Mouse (Mus musculus) neural tube, embryonic 15.5 days (tissue): ENCODE measurements around the gene Wfikkn2. TPM values are rescaled to one million over a fixed set of nuclear protein-coding genes. Genes with fewer than 3 reads are reported as not detected.

Source experiments
- ATAC-seq: fragments of 200-750 bp; cut with Nextera tagmentation; 2 replicates; pipeline ENCODE4 v1.8.0; 2017; ENCODE audit warnings: mild to moderate bottlenecking, moderate TSS enrichment, moderate library complexity; ENCODE audit not compliant: low FRiP score
- H3K27ac ChIP-seq: fragments of 300-500 bp; sonication (generic); replicated peaks from 2 replicates; pipeline ENCODE4 v1.5.1; 2015; ENCODE audit warnings: mild to moderate bottlenecking, inconsistent platforms
- H3K27me3 ChIP-seq: fragments of 300-500 bp; sonication (generic); replicated peaks from 2 replicates; pipeline ENCODE4 v1.6.1; 2015; ENCODE audit warnings: inconsistent platforms
- H3K36me3 ChIP-seq: fragments of 300-500 bp; sonication (generic); 2 replicates; pipeline ENCODE4 v1.6.1; 2015; ENCODE audit warnings: inconsistent platforms
- H3K4me1 ChIP-seq: fragments of 300-500 bp; sonication (generic); 2 replicates; pipeline ENCODE4 v1.6.1; 2015; ENCODE audit warnings: inconsistent platforms
- H3K4me2 ChIP-seq: fragments of 300-500 bp; sonication (generic); 2 replicates; pipeline ENCODE4 v1.6.1; 2015; ENCODE audit warnings: inconsistent platforms, mild to moderate bottlenecking, moderate library complexity
- H3K4me3 ChIP-seq: fragments of 300-500 bp; sonication (generic); replicated peaks from 2 replicates; pipeline ENCODE4 v1.5.1; 2015; ENCODE audit warnings: mild to moderate bottlenecking, inconsistent platforms
- H3K9ac ChIP-seq: fragments of 300-500 bp; sonication (generic); replicated peaks from 2 replicates; pipeline ENCODE4 v1.6.1; 2015; ENCODE audit warnings: mild to moderate bottlenecking, inconsistent platforms
- H3K9me3 ChIP-seq: fragments of 300-500 bp; sonication (generic); replicated peaks from 2 replicates; pipeline ENCODE4 v1.6.1; 2016; ENCODE audit warnings: inconsistent platforms
- WGBS: fragments of 180-500 bp; shearing (Covaris S2); methylation state at CpG from one replicate; pipeline ENCODE4 v1.1.7; 2015; ENCODE audit warnings: mixed read lengths; 5-methylcytosine and 5-hydroxymethylcytosine counted together
- polyA plus RNA-seq: library from polyadenylated mRNA; unstranded; fragments of >200 nt; fragmentation: Nextera tagmentation; extraction: Ambion mirVana; gene quantifications from 2 replicates; pipeline ENCODE4 v1.2.1, GENCODE M21; 2015

Gene Wfikkn2
- 3.2 and 5.5 TPM in 2 replicates for polyA plus RNA-seq

- 46% methylated on average over 17 of the region's 17 CpGs for WGBS
- no peak within 1 kb of the TSS for H3K9ac ChIP-seq
Measured at GRCm38 (mm10) chr11:94245955-94246788, at the start of gene Wfikkn2. Gene Wfikkn2, minus strand, starts transcription at chr11:94246005.

DNA sequence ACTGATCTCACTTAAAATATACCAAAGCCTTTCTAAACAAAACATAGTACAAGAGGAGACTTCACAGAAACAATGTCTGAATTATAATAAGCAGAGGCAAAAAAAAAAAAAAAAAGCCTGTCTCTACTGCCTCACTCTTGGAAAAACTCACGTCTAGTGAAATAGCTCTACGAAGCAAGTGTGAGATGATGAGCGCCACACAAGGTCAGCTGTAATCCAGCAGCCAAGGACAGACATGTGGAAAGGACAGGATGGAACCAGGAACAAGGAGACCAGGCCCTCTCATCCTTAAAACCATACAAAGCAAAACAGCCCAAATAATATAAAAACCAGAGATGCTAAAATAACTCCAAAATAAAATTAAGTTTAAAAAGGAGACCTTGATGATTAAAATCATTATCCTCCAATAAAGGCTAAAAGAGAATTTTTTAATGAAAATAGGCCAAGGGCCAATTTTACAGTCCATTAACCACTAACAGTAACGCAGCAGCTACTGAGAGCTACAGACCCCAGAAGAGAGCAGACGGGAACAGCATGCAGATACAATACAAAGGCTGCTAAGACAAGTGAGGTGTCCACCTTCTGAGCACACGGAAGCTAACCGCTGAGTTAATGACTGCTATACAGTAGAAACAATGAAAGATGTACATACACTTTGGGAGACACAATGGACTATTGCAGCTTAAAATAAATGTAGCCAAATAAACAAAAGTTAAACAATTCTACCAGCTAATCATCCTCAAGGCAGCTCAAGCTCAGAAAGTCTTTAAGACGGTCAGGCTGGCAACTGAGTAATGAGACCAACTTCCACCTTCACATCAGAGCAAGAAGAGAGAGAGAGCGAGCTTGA is 49.4 kb upstream of the Wfikkn2 start:
- no peak for ATAC-seq
- Histone ChIP-seq H3K27me3 (no peaks in the 10 kb centered on the region), H3K4me2 (no peak overlapping the region), H3K36me3 (peaks cover 84% of the 10 kb centered on the region), H3K9me3 (no peaks in the 10 kb centered on the region), H3K4me1 (no peaks in the 10 kb centered on the region), H3K4me3 (no peak overlapping the region), H3K9ac (no peak overlapping the region), H3K27ac (peak overlapping the region; percentile 10; the same call in 1 of the 2 replicates)
- 43% methylated on average over 9 of the region's 9 CpGs for WGBS

More at GRCm38 (mm10) chr11:94245955-94246788, at the start of gene Wfikkn2:
- Histone ChIP-seq H3K27ac (peak within 1 kb of the TSS; percentile 48; the same call in 1 of the 2 replicates), H3K4me1 (peaks cover 34% of the 10 kb centered on the region), H3K27me3 (0 out of 2 replicates have a peak, but pooled peaks cover 9% of the 10 kb centered on the region), H3K4me2 (no peak within 1 kb of the TSS), H3K4me3 (no peak within 1 kb of the TSS), H3K36me3 (no peaks in the 10 kb centered on the region), H3K9me3 (no peaks in the 10 kb centered on the region)
- ATAC-seq, result no peak

- Histone ChIP-seq H3K4me3 (no peak overlapping the region), H3K4me2 (no peak overlapping the region), H3K27me3 (no peaks in the 10 kb centered on the region), H3K4me1 (no peaks in the 10 kb centered on the region), H3K9me3 (no peaks in the 10 kb centered on the region), H3K27ac (no peak overlapping the region), H3K9ac (no peak overlapping the region), H3K36me3 (peaks cover 79% of the 10 kb centered on the region)
- no peak for ATAC-seq
- WGBS, result 95% methylated on average over 10 of the region's 10 CpGs
Measured at GRCm38 (mm10) chr11:94290062-94290740, 44.4 kb upstream of the Wfikkn2 start.

GRCm38 (mm10) chr11:94287105-94287504 is 41.3 kb upstream of the Wfikkn2 start:
- H3K27ac ChIP-seq, result no peak overlapping the region
- no peak overlapping the region for H3K9ac ChIP-seq
- WGBS, result 94% methylated on average over 5 of the region's 5 CpGs
- H3K4me3 ChIP-seq, result no peak overlapping the region
- no peaks in the 10 kb centered on the region for H3K27me3 ChIP-seq
- H3K4me1 ChIP-seq, result no peaks in the 10 kb centered on the region
- no peak for ATAC-seq
- no peaks in the 10 kb centered on the region for H3K9me3 ChIP-seq
- H3K4me2 ChIP-seq, result no peak overlapping the region
- peaks cover 65% of the 10 kb centered on the region for H3K36me3 ChIP-seq

DNA sequence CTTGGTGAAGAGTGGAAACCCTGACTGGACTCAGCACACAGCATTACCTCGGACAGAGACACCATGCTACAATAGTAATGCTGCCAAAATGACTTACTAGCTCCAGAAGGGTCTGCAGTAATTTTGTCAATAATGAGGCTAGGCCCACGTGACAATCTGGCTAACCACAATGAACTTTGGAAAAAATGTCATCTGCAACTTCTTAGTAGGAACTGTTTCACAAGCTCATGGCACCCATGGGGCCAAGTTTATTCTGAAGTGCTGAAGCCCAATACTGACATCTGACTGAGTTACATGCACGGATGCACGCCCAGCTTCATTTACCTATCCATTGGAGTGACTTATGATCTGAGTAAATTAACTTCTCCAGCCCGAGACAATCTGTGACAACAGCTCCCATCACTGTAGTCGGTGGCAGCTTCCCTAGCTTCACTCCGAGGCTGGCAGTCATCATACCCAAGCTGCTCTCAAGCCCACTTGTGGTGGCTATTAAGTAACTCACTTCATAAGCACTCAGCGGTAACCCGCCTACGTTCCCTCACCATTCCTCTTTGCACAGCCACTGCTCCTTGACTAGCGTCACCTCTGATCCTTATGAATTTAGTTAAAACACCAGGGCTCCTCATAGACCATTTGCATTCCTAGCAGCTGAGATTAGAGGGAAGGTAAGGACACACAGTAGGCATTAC is 40.2 kb upstream of the Wfikkn2 start:
- no peak for ATAC-seq
- no peak overlapping the region for H3K9ac ChIP-seq

GRCm38 (mm10) chr11:94283536-94284099 is 37.8 kb upstream of the Wfikkn2 start:
- Histone ChIP-seq H3K4me3 (no peak overlapping the region), H3K27me3 (no peaks in the 10 kb centered on the region), H3K27ac (no peak overlapping the region), H3K4me1 (no peaks in the 10 kb centered on the region), H3K9ac (no peak overlapping the region), H3K9me3 (no peaks in the 10 kb centered on the region), H3K4me2 (no peak overlapping the region), H3K36me3 (peaks cover 39% of the 10 kb centered on the region)
- no peak for ATAC-seq
- WGBS, result 90% methylated on average over 6 of the region's 6 CpGs

More for the DNA sequence above, 40.2 kb upstream of the Wfikkn2 start:
- Histone ChIP-seq H3K27me3 (no peaks in the 10 kb centered on the region), H3K4me1 (no peaks in the 10 kb centered on the region), H3K9me3 (no peaks in the 10 kb centered on the region), H3K36me3 (peaks cover 57% of the 10 kb centered on the region), H3K27ac (no peak overlapping the region), H3K4me3 (no peak overlapping the region), H3K4me2 (no peak overlapping the region)
- WGBS, result 83% methylated on average over 11 of the region's 11 CpGs

GRCm38 (mm10) chr11:94282291-94282690 is 36.5 kb upstream of the Wfikkn2 start:
- H3K4me2 ChIP-seq, result no peak overlapping the region
- H3K27me3 ChIP-seq, result no peaks in the 10 kb centered on the region
- ATAC-seq, result no peak
- H3K4me1 ChIP-seq, result peaks cover 3% of the 10 kb centered on the region; the same call in 1 of the 2 replicates
- no peak overlapping the region for H3K4me3 ChIP-seq
- H3K9ac ChIP-seq, result no peak overlapping the region
- H3K36me3 ChIP-seq, result peaks cover 30% of the 10 kb centered on the region
- WGBS, result 62% methylated on average over 5 of the region's 5 CpGs
- no peaks in the 10 kb centered on the region for H3K9me3 ChIP-seq
- no peak overlapping the region; the same call in 1 of the 2 replicates for H3K27ac ChIP-seq

DNA sequence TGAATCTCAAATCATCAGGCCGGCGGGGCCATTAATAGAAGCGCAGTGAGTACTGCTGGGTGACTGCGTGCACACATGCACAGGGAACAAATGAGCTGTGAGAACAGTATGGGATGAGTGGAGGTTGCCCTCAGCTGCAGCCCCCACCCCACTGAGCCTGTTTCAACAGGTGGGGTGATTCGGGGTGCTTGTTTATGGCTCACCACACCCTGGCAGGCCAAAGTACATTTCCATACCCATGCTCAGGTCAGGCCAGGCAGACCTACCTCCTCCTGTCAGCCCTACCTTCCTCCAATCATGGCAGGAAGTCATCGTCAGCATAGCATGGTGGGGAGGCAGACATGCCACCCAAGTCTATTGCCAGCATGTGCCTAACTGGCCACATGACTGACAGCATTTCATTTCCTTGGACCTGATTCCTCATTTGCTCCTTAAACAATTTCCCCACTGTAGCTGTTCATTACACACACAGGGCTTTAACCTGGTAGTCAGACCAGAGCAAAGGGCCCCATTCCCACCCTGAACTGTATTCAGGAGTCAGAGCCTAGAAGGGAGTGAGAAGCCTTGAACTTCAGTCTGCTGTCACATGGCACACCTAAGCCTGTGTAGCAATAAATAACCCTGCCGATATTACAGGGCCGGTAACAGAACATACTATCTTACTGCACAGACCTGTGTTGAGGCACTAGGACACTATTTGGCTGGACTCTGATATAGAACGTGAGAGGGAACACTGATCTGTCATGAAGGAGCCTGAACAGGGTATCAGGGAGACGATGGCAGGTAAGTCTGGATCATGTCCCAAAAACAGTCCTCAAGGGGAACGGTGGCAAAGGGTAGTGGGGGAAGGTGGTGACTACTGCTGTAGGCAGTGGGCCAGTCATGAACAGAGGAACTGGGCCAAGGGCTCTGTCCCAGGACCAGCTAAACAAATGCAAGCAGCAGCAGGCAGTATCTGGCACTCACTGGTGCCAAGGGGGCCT is 35.7 kb upstream of the Wfikkn2 start, which contains the start of gene Gm21885:
TSS of gene Gm21885 (plus strand) at position 675 of the 983 bp plus-strand sequence.
- ATAC-seq, result no peak
- H3K27me3 ChIP-seq, result no peaks in the 10 kb centered on the region
- H3K9ac ChIP-seq, result no peak within 1 kb of the TSS
- peaks cover 10% of the 10 kb centered on the region for H3K4me1 ChIP-seq
- H3K36me3 ChIP-seq, result peaks cover 22% of the 10 kb centered on the region
- 80% methylated on average over 11 of the region's 11 CpGs for WGBS
- H3K4me3 ChIP-seq, result no peak within 1 kb of the TSS
- no peak within 1 kb of the TSS for H3K4me2 ChIP-seq
- H3K27ac ChIP-seq, result no peak within 1 kb of the TSS; the same call in 1 of the 2 replicates
- no peaks in the 10 kb centered on the region for H3K9me3 ChIP-seq

GRCm38 (mm10) chr11:94276869-94277337 is 31.1 kb upstream of the Wfikkn2 start:
- Histone ChIP-seq H3K36me3 (no peaks in the 10 kb centered on the region), H3K27ac (peak overlapping the region; percentile 58), H3K9me3 (no peaks in the 10 kb centered on the region), H3K4me1 (peaks cover 14% of the 10 kb centered on the region), H3K27me3 (no peaks in the 10 kb centered on the region), H3K4me3 (peak overlapping the region; percentile 32), H3K9ac (peak overlapping the region; percentile 43), H3K4me2 (peak overlapping the region; percentile 61)
- peak; percentile 87 for ATAC-seq
- 7% methylated on average over 20 of the region's 20 CpGs for WGBS

GRCm38 (mm10) chr11:94275686-94276085 is 29.9 kb upstream of the Wfikkn2 start:
- H3K36me3 ChIP-seq, result no peaks in the 10 kb centered on the region
- no peak overlapping the region for H3K4me2 ChIP-seq
- peaks cover 14% of the 10 kb centered on the region for H3K4me1 ChIP-seq
- no peak for ATAC-seq
- H3K27ac ChIP-seq, result no peak overlapping the region
- H3K9ac ChIP-seq, result no peak overlapping the region
- H3K27me3 ChIP-seq, result no peaks in the 10 kb centered on the region
- WGBS, result 85% methylated on average over 2 of the region's 2 CpGs
- no peaks in the 10 kb centered on the region for H3K9me3 ChIP-seq
- H3K4me3 ChIP-seq, result no peak overlapping the region
